Mouse (Mus musculus): ENCODE measurements around the gene Wwox. TPM values are rescaled to one million over a fixed set of nuclear protein-coding genes. Genes with fewer than 3 reads are reported as not detected.

The Wwox gene
- polyA plus RNA-seq, 1 experiment = 14.9 TPM

DNA sequence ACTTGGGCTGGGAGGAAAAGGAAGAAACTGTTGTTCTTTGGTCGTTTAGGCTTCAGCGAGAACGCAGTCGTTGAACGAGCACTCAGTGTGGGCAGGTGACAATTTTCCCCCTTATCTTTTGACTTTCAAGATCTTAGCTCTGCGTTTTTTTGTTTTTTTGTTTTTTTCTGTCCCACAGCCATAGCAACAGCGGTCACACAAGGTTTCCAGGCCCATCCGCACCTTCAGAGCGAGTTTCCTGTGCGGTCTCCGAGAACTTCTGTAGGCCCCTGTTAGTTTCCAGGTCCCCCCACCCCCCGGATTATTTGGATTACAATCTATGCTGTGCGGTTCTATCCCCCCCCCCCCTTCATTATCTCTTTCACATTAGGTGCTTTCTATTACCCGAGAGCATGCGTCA lies 625.2 kb downstream of the Wwox start:
- Histone ChIP-seq H3K4me1 (ENCODE audit: control insufficient read depth, insufficient read depth, low read length) (no peaks in the 10 kb centered on the region), H3K27me3 (ENCODE audit: control insufficient read depth, insufficient read depth, low read length) (no peaks in the 10 kb centered on the region), H3K36me3 (ENCODE audit: control insufficient read depth, insufficient read depth, low read length) (no peaks in the 10 kb centered on the region), H3K4me3 (ENCODE audit: control insufficient read depth, low read depth, low read length) (no peak overlapping the region), H3K27ac (ENCODE audit: control insufficient read depth, insufficient read depth, low read depth, low read length) (no peak overlapping the region)
- TF ChIP-seq POLR2A (IDR thresholded peaks at IDR 0.05; ENCODE audit: control insufficient read depth, low read depth, low read length) (no peak), CTCF (IDR thresholded peaks at IDR 0.05; ENCODE audit: control insufficient read depth, insufficient read depth, insufficient replicate concordance, low read depth, low read length) (no peak)

DNA sequence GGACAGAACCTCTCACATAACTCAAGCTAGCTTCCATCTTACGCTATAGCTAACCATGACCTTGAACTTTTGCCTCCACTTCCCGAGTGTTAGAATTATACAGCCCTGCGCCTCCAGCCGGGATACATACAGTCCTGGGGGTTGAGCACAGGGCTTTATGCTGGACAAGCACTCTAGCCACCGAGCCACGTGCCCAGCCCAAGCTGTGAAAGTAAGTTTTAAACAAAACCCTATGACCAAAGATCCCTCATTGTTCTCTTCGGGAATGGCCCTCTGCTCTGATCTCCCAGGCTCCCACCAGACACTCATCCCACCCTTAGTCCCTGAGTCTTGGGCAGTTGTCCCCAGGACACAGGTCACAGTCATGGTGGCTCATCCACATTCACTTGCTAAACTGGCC lies 625.9 kb downstream of the Wwox start:
- Histone ChIP-seq H3K4me1 (ENCODE audit: control insufficient read depth, insufficient read depth, low read length) (no peaks in the 10 kb centered on the region), H3K27me3 (ENCODE audit: control insufficient read depth, insufficient read depth, low read length) (no peaks in the 10 kb centered on the region), H3K36me3 (ENCODE audit: control insufficient read depth, insufficient read depth, low read length) (no peaks in the 10 kb centered on the region), H3K27ac (ENCODE audit: control insufficient read depth, insufficient read depth, low read depth, low read length) (no peak overlapping the region), H3K4me3 (ENCODE audit: control insufficient read depth, low read depth, low read length) (no peak overlapping the region)
- TF ChIP-seq POLR2A (IDR thresholded peaks at IDR 0.05; ENCODE audit: control insufficient read depth, low read depth, low read length) (no peak), CTCF (IDR thresholded peaks at IDR 0.05; ENCODE audit: control insufficient read depth, insufficient read depth, insufficient replicate concordance, low read depth, low read length) (no peak)

DNA sequence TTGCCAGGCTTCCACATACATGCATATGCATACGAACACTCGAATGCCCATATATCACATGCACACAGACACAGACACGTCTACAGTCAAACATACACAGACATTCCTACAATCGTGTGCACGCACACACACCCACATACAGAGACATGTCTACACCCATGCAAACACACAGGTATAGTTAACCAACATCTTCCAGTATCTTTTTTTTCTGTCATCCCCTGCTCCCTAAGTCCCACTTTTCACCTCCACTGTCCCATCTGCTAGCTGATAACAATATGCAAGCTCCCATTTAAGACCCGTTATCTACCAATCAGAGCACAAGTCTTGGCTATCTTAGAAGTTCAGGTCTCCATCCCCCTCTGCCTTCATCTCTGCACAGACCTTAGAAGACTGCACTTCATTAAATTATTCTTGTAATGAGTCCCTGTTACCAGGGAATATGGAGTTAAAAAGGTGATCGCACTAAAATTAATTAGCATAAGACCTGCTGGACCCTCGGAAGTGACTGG lies 627.1 kb downstream of the Wwox start:
- Histone ChIP-seq H3K27ac (ENCODE audit: control insufficient read depth, insufficient read depth, low read depth, low read length) (no peak overlapping the region), H3K4me3 (ENCODE audit: control insufficient read depth, low read depth, low read length) (no peak overlapping the region), H3K27me3 (ENCODE audit: control insufficient read depth, insufficient read depth, low read length) (no peaks in the 10 kb centered on the region), H3K4me1 (ENCODE audit: control insufficient read depth, insufficient read depth, low read length) (no peaks in the 10 kb centered on the region), H3K36me3 (ENCODE audit: control insufficient read depth, insufficient read depth, low read length) (no peaks in the 10 kb centered on the region)
- TF ChIP-seq CTCF (IDR thresholded peaks at IDR 0.05; ENCODE audit: control insufficient read depth, insufficient read depth, insufficient replicate concordance, low read depth, low read length) (no peak), POLR2A (IDR thresholded peaks at IDR 0.05; ENCODE audit: control insufficient read depth, low read depth, low read length) (no peak)

DNA sequence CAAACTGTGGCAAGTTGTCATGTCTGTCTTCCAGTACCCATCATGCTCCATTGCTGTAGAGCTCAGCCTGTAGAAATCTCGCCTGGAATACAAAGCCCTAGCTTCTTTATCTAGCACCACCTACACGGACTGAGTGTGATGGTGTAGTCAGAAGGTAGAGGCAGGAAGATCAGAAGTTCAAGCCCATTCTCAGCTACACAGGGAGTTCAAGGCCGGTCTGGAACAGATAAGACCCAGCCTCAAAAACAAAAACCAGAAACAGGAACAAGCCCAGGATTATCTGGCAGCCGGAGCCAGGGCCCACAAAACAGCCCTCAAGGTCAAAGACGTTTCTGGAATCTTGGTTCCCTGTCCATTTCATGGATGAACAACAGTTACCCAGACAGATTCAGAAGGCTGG lies 629.3 kb downstream of the Wwox start:
- H3K4me3 ChIP-seq (ENCODE audit: control insufficient read depth, low read depth, low read length) = no peak overlapping the region
- H3K36me3 ChIP-seq (ENCODE audit: control insufficient read depth, insufficient read depth, low read length) = no peaks in the 10 kb centered on the region
- H3K27me3 ChIP-seq (ENCODE audit: control insufficient read depth, insufficient read depth, low read length) = no peaks in the 10 kb centered on the region
- TF ChIP-seq POLR2A (IDR thresholded peaks at IDR 0.05; ENCODE audit: control insufficient read depth, low read depth, low read length) = no peak
- TF ChIP-seq CTCF (IDR thresholded peaks at IDR 0.05; ENCODE audit: control insufficient read depth, insufficient read depth, insufficient replicate concordance, low read depth, low read length) = no peak
- H3K4me1 ChIP-seq (ENCODE audit: control insufficient read depth, insufficient read depth, low read length) = peaks cover 2% of the 10 kb centered on the region; the same call in 1 of the 2 replicates
- H3K27ac ChIP-seq (ENCODE audit: control insufficient read depth, insufficient read depth, low read depth, low read length) = no peak overlapping the region

DNA sequence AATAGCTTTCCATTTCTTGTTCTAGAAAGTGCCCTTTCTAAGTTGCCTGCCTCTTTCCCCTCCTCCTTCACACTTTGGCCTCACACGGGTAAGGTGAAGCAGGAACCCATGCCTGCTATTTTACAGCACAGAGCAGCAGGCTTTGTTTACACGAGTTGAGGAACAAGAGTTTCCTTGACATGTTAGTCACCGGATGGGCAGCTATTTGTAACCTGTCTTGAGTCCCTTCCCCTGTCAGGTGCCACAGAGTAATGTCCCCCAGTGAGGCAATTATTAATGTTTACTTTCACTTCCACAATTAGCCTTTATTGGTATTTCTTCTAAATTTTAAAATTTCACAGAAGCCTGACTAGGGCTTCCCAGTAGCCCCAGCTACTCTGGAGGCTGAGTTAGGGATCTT lies 630.8 kb downstream of the Wwox start:
- no peaks in the 10 kb centered on the region for H3K27me3 ChIP-seq (ENCODE audit: control insufficient read depth, insufficient read depth, low read length)
- H3K36me3 ChIP-seq (ENCODE audit: control insufficient read depth, insufficient read depth, low read length) = no peaks in the 10 kb centered on the region
- no peak overlapping the region for H3K27ac ChIP-seq (ENCODE audit: control insufficient read depth, insufficient read depth, low read depth, low read length)
- H3K4me3 ChIP-seq (ENCODE audit: control insufficient read depth, low read depth, low read length) = no peak overlapping the region
- TF ChIP-seq POLR2A (IDR thresholded peaks at IDR 0.05; ENCODE audit: control insufficient read depth, low read depth, low read length) (no peak), CTCF (IDR thresholded peaks at IDR 0.05; ENCODE audit: control insufficient read depth, insufficient read depth, insufficient replicate concordance, low read depth, low read length) (no peak)
- H3K4me1 ChIP-seq (ENCODE audit: control insufficient read depth, insufficient read depth, low read length) = peaks cover 2% of the 10 kb centered on the region; the same call in 1 of the 2 replicates

DNA sequence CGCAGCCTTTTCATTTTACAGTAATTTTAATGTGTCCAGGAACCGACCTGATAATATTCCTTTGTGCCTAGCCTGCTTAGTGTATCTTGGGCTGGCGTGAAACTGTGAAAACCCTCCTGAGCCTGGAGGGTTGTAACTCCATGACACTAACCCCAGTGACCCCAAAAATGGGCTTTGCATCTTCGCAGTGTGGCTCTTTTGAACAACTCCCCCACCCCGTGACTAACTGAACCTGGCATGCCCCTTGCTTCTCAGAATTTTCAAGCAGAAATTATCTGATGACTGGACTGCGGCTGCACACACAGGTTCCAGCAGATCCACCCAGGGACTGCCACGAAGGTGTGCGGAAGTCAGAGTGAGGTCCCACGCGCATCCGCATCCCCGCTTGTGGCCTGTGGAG lies 631.8 kb downstream of the Wwox start:
- Histone ChIP-seq H3K4me3 (ENCODE audit: control insufficient read depth, low read depth, low read length) (no peak overlapping the region), H3K4me1 (ENCODE audit: control insufficient read depth, insufficient read depth, low read length) (peaks cover 2% of the 10 kb centered on the region; the same call in 1 of the 2 replicates), H3K36me3 (ENCODE audit: control insufficient read depth, insufficient read depth, low read length) (no peaks in the 10 kb centered on the region), H3K27ac (ENCODE audit: control insufficient read depth, insufficient read depth, low read depth, low read length) (no peak overlapping the region), H3K27me3 (ENCODE audit: control insufficient read depth, insufficient read depth, low read length) (no peaks in the 10 kb centered on the region)
- TF ChIP-seq POLR2A (IDR thresholded peaks at IDR 0.05; ENCODE audit: control insufficient read depth, low read depth, low read length) (no peak), CTCF (IDR thresholded peaks at IDR 0.05; ENCODE audit: control insufficient read depth, insufficient read depth, insufficient replicate concordance, low read depth, low read length) (no peak)

DNA sequence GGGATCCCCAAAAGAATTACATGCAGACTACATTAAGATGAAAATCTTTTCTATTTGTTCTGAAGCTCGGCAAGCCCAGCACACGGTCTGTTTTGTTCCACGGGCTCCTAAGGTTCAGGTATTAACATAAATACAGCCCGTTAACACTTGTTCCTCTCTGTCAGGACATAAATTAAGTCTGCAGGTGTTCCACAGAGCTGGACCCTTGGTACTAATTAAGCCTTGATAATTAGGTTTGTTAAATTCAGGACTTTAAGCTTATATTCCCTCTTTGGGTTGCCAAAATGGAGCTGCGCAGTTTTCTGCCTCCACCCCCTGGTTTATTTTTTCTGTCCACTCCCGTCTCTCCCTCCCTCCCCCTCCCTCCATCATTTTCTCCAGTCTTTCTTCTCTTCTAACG lies 638.8 kb downstream of the Wwox start:
- no peak overlapping the region for H3K4me3 ChIP-seq (ENCODE audit: control insufficient read depth, low read depth, low read length)
- H3K36me3 ChIP-seq (ENCODE audit: control insufficient read depth, insufficient read depth, low read length) = no peaks in the 10 kb centered on the region
- TF ChIP-seq POLR2A (IDR thresholded peaks at IDR 0.05; ENCODE audit: control insufficient read depth, low read depth, low read length) (no peak), CTCF (IDR thresholded peaks at IDR 0.05; ENCODE audit: control insufficient read depth, insufficient read depth, insufficient replicate concordance, low read depth, low read length) (no peak)
- H3K4me1 ChIP-seq (ENCODE audit: control insufficient read depth, insufficient read depth, low read length) = peaks cover 4% of the 10 kb centered on the region
- H3K27ac ChIP-seq (ENCODE audit: control insufficient read depth, insufficient read depth, low read depth, low read length) = no peak overlapping the region
- H3K27me3 ChIP-seq (ENCODE audit: control insufficient read depth, insufficient read depth, low read length) = no peaks in the 10 kb centered on the region
